Mouse (Mus musculus): Measurements from ENCODE around the gene Rab40c.

GRCm38 (mm10) chr17:25913877-25914275 lies 5.7 kb downstream of the Rab40c start:
- no peak for TF ChIP-seq CTCF (IDR thresholded peaks at IDR 0.05; ENCODE audit: low read depth, low read length)
- no peak for TF ChIP-seq POLR2AphosphoS5 (IDR thresholded peaks at IDR 0.05; ENCODE audit: insufficient replicate concordance, low read depth, low read length)
- no peak for TF ChIP-seq GATA1 (IDR thresholded peaks at IDR 0.05; ENCODE audit: borderline replicate concordance, low read length)
- no peak for TF ChIP-seq TAL1 (conservative IDR thresholded peaks at IDR 0.05; ENCODE audit: low read depth, low read length)

Data from G1E (cell line).